27 mouse cellular contexts compared by ENCODE assay signal in the genomic region with DNA sequence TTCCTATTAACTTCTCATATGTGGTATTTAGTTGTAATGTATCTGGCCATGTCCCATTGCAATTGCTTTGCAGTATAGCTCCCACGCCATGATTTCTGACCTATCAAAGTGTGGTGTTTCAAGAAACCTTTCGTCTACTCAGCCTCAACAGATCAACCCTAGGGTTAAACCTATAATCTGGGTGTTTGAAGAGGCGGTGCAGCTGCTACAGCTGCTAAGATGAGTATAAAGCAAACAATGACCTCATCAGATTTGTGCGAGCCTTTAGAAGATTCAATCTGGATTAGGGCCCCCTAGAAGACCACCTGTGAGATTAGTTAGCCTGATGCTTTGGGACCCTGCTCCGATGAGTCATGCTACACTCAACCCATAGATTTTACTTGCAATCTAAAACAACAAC.
A peak's percentile ranks its signal among the peaks of the same experiment; 100 is the strongest.
DNase-seq lines count a peak whose midpoint lies in the region; ATAC-seq and TF ChIP-seq lines count a peak whose summit lies in the region.
"Had no signal": no experiment of that assay in that cellular context is flagged by ENCODE, and none has a peak within 500 bp of the region (broad histone marks: within the 10 kb centered on the region; RNA-seq: fewer than 3 reads in every experiment).

No protein-coding gene starts in this region.

- 0 out of 2 replicates have a peak, but pooled peaks cover 4% of the 10 kb centered on the region for H3K4me1 ChIP-seq in stomach, embryonic 14.5 days (ENCODE audit: control insufficient read depth, insufficient read depth, low read length)
- no peaks in the 10 kb centered on the region for H3K4me1 ChIP-seq in stomach, postnatal 0 days (replicated peaks; ENCODE audit: control insufficient read depth, insufficient read depth)
- peaks cover 23% of the 10 kb centered on the region for H3K4me1 ChIP-seq in limb, embryonic 10.5 days
- H3K4me1 ChIP-seq in limb, embryonic 15.5 days: no peaks in the 10 kb centered on the region; the same call in none of the 2 replicates
- no peaks in the 10 kb centered on the region for H3K4me1 ChIP-seq in kidney, adult 2 months (ENCODE audit: control insufficient read depth, insufficient read depth, low read length)
- H3K4me1 ChIP-seq in forebrain, embryonic 15.5 days: no peaks in the 10 kb centered on the region
- H3K4me1 ChIP-seq: forebrain, embryonic 12.5 days; heart, embryonic 10.5 days; heart, embryonic 15.5 days; megakaryocyte, embryonic 14.5 days; midbrain, embryonic 13.5 days; neural tube, embryonic 13.5 days had no signal

- no peak overlapping the region for H3K4me3 ChIP-seq in stomach, embryonic 14.5 days (ENCODE audit: low read depth, low read length)
- H3K4me3 ChIP-seq in stomach, postnatal 0 days (ENCODE audit: low read depth, low read length): no peak overlapping the region
- no peak overlapping the region for H3K4me3 ChIP-seq in limb, embryonic 10.5 days
- H3K4me3 ChIP-seq in limb, embryonic 15.5 days: no peak overlapping the region
- H3K4me3 ChIP-seq in kidney, adult 2 months (ENCODE audit: insufficient read depth, low read depth, low read length): no peak overlapping the region
- no peak overlapping the region for H3K4me3 ChIP-seq in forebrain, embryonic 15.5 days
- H3K4me3 ChIP-seq: forebrain, embryonic 12.5 days; heart, embryonic 10.5 days; heart, embryonic 15.5 days; hindbrain, embryonic 13.5 days; left cerebral cortex, adult 2 months; megakaryocyte, embryonic 14.5 days; midbrain, embryonic 13.5 days; neural tube, embryonic 13.5 days had no signal

- no peak overlapping the region for H3K9ac ChIP-seq in stomach, embryonic 14.5 days (replicated peaks; ENCODE audit: low read depth, low read length)
- no peak overlapping the region for H3K9ac ChIP-seq in stomach, postnatal 0 days (ENCODE audit: low read length)
- no peak overlapping the region for H3K9ac ChIP-seq in limb, embryonic 15.5 days
- H3K9ac ChIP-seq in forebrain, embryonic 15.5 days (replicated peaks): no peak overlapping the region
- H3K9ac ChIP-seq: forebrain, embryonic 12.5 days; heart, embryonic 15.5 days; hindbrain, embryonic 13.5 days; midbrain, embryonic 13.5 days; neural tube, embryonic 13.5 days had no signal

- TF ChIP-seq EP300 in stomach, postnatal 0 days (optimal IDR thresholded peaks at IDR 0.05): no peak

- H3K9me3 ChIP-seq in stomach, embryonic 14.5 days (ENCODE audit: control insufficient read depth, low read depth, low read length): no peaks in the 10 kb centered on the region
- no peaks in the 10 kb centered on the region for H3K9me3 ChIP-seq in stomach, postnatal 0 days (ENCODE audit: control insufficient read depth, low read length)
- H3K9me3 ChIP-seq in limb, embryonic 10.5 days (replicated peaks): no peaks in the 10 kb centered on the region
- no peaks in the 10 kb centered on the region for H3K9me3 ChIP-seq in limb, embryonic 15.5 days
- H3K9me3 ChIP-seq in forebrain, embryonic 15.5 days: no peaks in the 10 kb centered on the region
- H3K9me3 ChIP-seq: forebrain, embryonic 12.5 days; heart, embryonic 10.5 days; heart, embryonic 15.5 days; hindbrain, embryonic 13.5 days; megakaryocyte, embryonic 14.5 days; midbrain, embryonic 13.5 days; neural tube, embryonic 13.5 days had no signal

- TF ChIP-seq POLR2A in kidney, adult 2 months (IDR thresholded peaks at IDR 0.05; ENCODE audit: low read depth, low read length): no peak

- H3K27ac ChIP-seq in stomach, embryonic 14.5 days (ENCODE audit: low read length): peak overlapping the region; percentile 12; the same call in 1 of the 2 replicates
- no peak overlapping the region for H3K27ac ChIP-seq in stomach, postnatal 0 days (replicated peaks)
- H3K27ac ChIP-seq in limb, embryonic 10.5 days: peak overlapping the region; percentile 32; the same call in 1 of the 2 replicates
- H3K27ac ChIP-seq in limb, embryonic 15.5 days: peak overlapping the region; percentile 71
- no peak overlapping the region for H3K27ac ChIP-seq in kidney, adult 2 months (ENCODE audit: insufficient read depth, low read depth, low read length)
- no peak overlapping the region for H3K27ac ChIP-seq in forebrain, embryonic 15.5 days (replicated peaks)
- H3K27ac ChIP-seq: forebrain, embryonic 12.5 days; heart, embryonic 10.5 days; hindbrain, embryonic 13.5 days; left cerebral cortex, adult 2 months; midbrain, embryonic 13.5 days; neural tube, embryonic 13.5 days had no signal

- no peak overlapping the region for H3K4me2 ChIP-seq in stomach, embryonic 14.5 days (replicated peaks; ENCODE audit: low read depth, low read length)
- no peak overlapping the region for H3K4me2 ChIP-seq in stomach, postnatal 0 days (replicated peaks; ENCODE audit: low read depth)
- H3K4me2 ChIP-seq in limb, embryonic 15.5 days: no peak overlapping the region
- no peak overlapping the region for H3K4me2 ChIP-seq in forebrain, embryonic 15.5 days (replicated peaks)
- H3K4me2 ChIP-seq: forebrain, embryonic 12.5 days; heart, embryonic 15.5 days; hindbrain, embryonic 13.5 days; liver, embryonic 11.5 days; midbrain, embryonic 13.5 days; neural tube, embryonic 13.5 days had no signal

- H3K27me3 ChIP-seq in stomach, embryonic 14.5 days (ENCODE audit: control insufficient read depth, insufficient read depth, low read length): no peaks in the 10 kb centered on the region
- H3K27me3 ChIP-seq in stomach, postnatal 0 days (ENCODE audit: control insufficient read depth, insufficient read depth, low read length): no peaks in the 10 kb centered on the region
- no peaks in the 10 kb centered on the region for H3K27me3 ChIP-seq in limb, embryonic 10.5 days (ENCODE audit: low read depth, poor library complexity, severe bottlenecking)
- H3K27me3 ChIP-seq in limb, embryonic 15.5 days: no peaks in the 10 kb centered on the region
- H3K27me3 ChIP-seq in kidney, adult 2 months (replicated peaks; ENCODE audit: control insufficient read depth, insufficient read depth, low read length): no peaks in the 10 kb centered on the region
- H3K27me3 ChIP-seq in forebrain, embryonic 15.5 days: no peaks in the 10 kb centered on the region
- H3K27me3 ChIP-seq: forebrain, embryonic 12.5 days; heart, embryonic 15.5 days; hindbrain, embryonic 13.5 days; megakaryocyte, embryonic 14.5 days; midbrain, embryonic 13.5 days; neural tube, embryonic 13.5 days had no signal

- no peaks in the 10 kb centered on the region for H3K36me3 ChIP-seq in stomach, embryonic 14.5 days (ENCODE audit: control insufficient read depth, insufficient read depth, low read length)
- no peaks in the 10 kb centered on the region for H3K36me3 ChIP-seq in stomach, postnatal 0 days (ENCODE audit: control insufficient read depth, insufficient read depth, low read length)
- no peaks in the 10 kb centered on the region for H3K36me3 ChIP-seq in limb, embryonic 10.5 days
- H3K36me3 ChIP-seq in limb, embryonic 15.5 days: no peaks in the 10 kb centered on the region
- H3K36me3 ChIP-seq in kidney, adult 2 months (ENCODE audit: control insufficient read depth, insufficient read depth, low read length): no peaks in the 10 kb centered on the region
- no peaks in the 10 kb centered on the region for H3K36me3 ChIP-seq in forebrain, embryonic 15.5 days
- H3K36me3 ChIP-seq: forebrain, embryonic 12.5 days; heart, embryonic 10.5 days; heart, embryonic 15.5 days; hindbrain, embryonic 13.5 days; midbrain, embryonic 13.5 days; neural tube, embryonic 13.5 days had no signal

- no peak for TF ChIP-seq CTCF in stomach, postnatal 0 days (IDR thresholded peaks at IDR 0.05; ENCODE audit: low read depth)
- TF ChIP-seq CTCF in kidney, adult 2 months (conservative IDR thresholded peaks at IDR 0.05; ENCODE audit: insufficient read depth, insufficient read length, low read depth, low read length): no peak

- 43% methylated on average over 5 of the region's 5 CpGs for WGBS in stomach, embryonic 14.5 days
- WGBS in stomach, postnatal 0 days: 38% methylated on average over 5 of the region's 5 CpGs
- 94% methylated on average over 5 of the region's 5 CpGs for WGBS in limb, embryonic 10.5 days
- WGBS in limb, embryonic 15.5 days: 66% methylated on average over 5 of the region's 5 CpGs
- whole genome bisulfite sequencing in kidney, adult 2 months: 94% methylated on average over 5 of the region's 5 CpGs
- 60% methylated on average over 5 of the region's 5 CpGs for WGBS in forebrain, embryonic 15.5 days

- DNase-seq in stomach, postnatal 0 days (ENCODE audit: low spot score): no peak
- DNase-seq in limb, embryonic 10.5 days (ENCODE audit: low spot score): no peak
- DNase-seq in kidney, adult 2 months: no peak
- no peak for DNase-seq in kidney, postnatal 36 days
- DNase-seq: adrenal gland, postnatal 36 days; cerebellum, adult 8-10 months; cerebellum, postnatal 25 days; gastrocnemius, postnatal 14 days; kidney, adult 9 months; kidney, postnatal 10 days; lung, postnatal 4 days; thymus, adult 2 months; thymus, postnatal 36 days had no signal

- ATAC-seq in stomach, embryonic 14.5 days (ENCODE audit: insufficient number of reproducible peaks, insufficient read depth, low FRiP score, low read depth): no peak; the same call in 1 of the 2 replicates
- ATAC-seq in stomach, postnatal 0 days (ENCODE audit: low FRiP score, low TSS enrichment): no peak
- no peak for ATAC-seq in limb, embryonic 15.5 days (ENCODE audit: insufficient number of reproducible peaks, low FRiP score, low TSS enrichment, low read depth)
- ATAC-seq in forebrain, embryonic 15.5 days (replicated peaks): no peak
- ATAC-seq: intestine, embryonic 16.5 days; lung, postnatal 0 days; midbrain, embryonic 13.5 days had no signal

Comparison
In these comparisons a context has a peak if more than half of its experiments do, and no peak if none do; other contexts are left out.
1. H3K27ac ChIP-seq: peak in stomach, embryonic 14.5 days (single experiment), limb, embryonic 10.5 days (single experiment) and limb, embryonic 15.5 days (single experiment); none in stomach, postnatal 0 days (single experiment), kidney, adult 2 months (single experiment) and forebrain, embryonic 15.5 days (single experiment).